Mouse (Mus musculus): ENCODE data around the gene Efnb2. TPM values are rescaled to one million over a fixed set of nuclear protein-coding genes. Genes with fewer than 3 reads are reported as not detected.

The Efnb2 gene
- total RNA-seq, 1 experiment, result 30.6 TPM

DNA sequence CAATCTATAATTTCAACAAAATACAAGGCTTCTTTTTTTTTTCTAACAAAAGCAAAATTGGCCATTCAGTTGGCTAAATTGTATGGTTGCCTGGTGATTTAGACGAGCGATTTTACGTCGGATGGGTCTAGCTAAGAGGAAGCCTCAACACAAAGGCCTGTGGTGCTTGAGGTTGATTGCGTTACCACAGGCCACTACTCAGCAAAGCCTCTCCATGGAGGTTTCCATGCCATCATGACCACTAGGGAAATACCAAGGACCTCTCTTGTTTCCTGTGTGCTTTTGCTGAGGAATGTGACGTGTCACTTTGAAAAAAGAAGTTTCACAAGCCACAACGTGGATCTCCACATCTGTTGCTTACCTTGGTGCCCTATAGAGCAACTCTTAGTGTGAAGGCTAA lies 67.2 kb downstream of the Efnb2 start:
- no peak for TF ChIP-seq CHD2 (IDR thresholded peaks at IDR 0.05; ENCODE audit: low read depth, low read length)
- TF ChIP-seq MAFK (IDR thresholded peaks at IDR 0.05; ENCODE audit: insufficient read depth, low read depth, low read length), result no peak
- TF ChIP-seq HCFC1 (IDR thresholded peaks at IDR 0.05; ENCODE audit: borderline replicate concordance, insufficient read depth, low read length), result no peak
- TF ChIP-seq ZC3H11A (IDR thresholded peaks at IDR 0.05; ENCODE audit: borderline replicate concordance, low read depth, low read length), result no peak
- TF ChIP-seq ZNF384 (IDR thresholded peaks at IDR 0.05; ENCODE audit: low read depth, low read length), result no peak
- Histone ChIP-seq H3K4me3 (ENCODE audit: insufficient read depth in 1 of 2, low read depth in 1 of 2, low read length in 2 of 2, poor library complexity in 1 of 2, severe bottlenecking in 1 of 2) (no peak overlapping the region), H3K9me3 (ENCODE audit: control insufficient read depth, insufficient read depth, low read depth, low read length) (no peaks in the 10 kb centered on the region), H3K9ac (ENCODE audit: insufficient read depth, low read depth, low read length, poor library complexity, severe bottlenecking) (no peak overlapping the region), H3K36me3 (ENCODE audit: control insufficient read depth, insufficient read depth, low read length, poor library complexity, severe bottlenecking) (no peaks in the 10 kb centered on the region), H3K4me1 (ENCODE audit: control insufficient read depth in 2 of 2, insufficient read depth in 2 of 2, low read length in 2 of 2, poor library complexity in 1 of 2) (peaks cover 0 to 2% of the 10 kb centered on the region in 2 experiments; a peak in 1 of 4 replicates), H3K27ac (ENCODE audit: insufficient read depth, low read depth, low read length, poor library complexity, severe bottlenecking) (no peak overlapping the region)
- DNase-seq (ENCODE audit: low read depth, low spot score), result no peak
- in situ Hi-C loops (cut with MboI; ENCODE audit: low sequenced_read_pairs in 2 of 2, unreplicated experiment in 2 of 2), result no loop called here

DNA sequence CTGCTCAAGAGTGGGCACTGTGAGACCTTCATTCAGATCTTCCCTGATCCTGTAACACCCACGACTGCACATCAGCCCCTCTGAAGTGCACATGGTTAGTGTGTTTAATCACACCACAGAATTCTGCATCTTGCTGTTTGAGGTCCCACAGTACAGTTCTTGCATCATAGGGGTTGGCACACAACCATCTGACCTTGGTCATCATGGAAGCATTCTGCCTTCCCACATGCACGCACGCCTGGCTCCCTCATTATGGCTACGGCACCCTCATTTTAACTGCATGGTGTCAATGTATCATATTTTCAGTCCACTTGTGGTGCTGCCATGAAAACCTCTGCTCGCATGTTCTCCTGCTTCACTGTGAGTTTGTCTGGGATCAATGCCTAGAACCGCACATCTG lies 67.7 kb downstream of the Efnb2 start:
- Histone ChIP-seq H3K27ac (ENCODE audit: insufficient read depth, low read depth, low read length, poor library complexity, severe bottlenecking) (no peak overlapping the region), H3K36me3 (ENCODE audit: control insufficient read depth, insufficient read depth, low read length, poor library complexity, severe bottlenecking) (no peaks in the 10 kb centered on the region), H3K4me1 (ENCODE audit: control insufficient read depth in 2 of 2, insufficient read depth in 2 of 2, low read length in 2 of 2, poor library complexity in 1 of 2) (no peaks in the 10 kb centered on the region), H3K9ac (ENCODE audit: insufficient read depth, low read depth, low read length, poor library complexity, severe bottlenecking) (no peak overlapping the region), H3K4me3 (ENCODE audit: insufficient read depth in 1 of 2, low read depth in 1 of 2, low read length in 2 of 2, poor library complexity in 1 of 2, severe bottlenecking in 1 of 2) (no peak overlapping the region), H3K9me3 (ENCODE audit: control insufficient read depth, insufficient read depth, low read depth, low read length) (no peaks in the 10 kb centered on the region)
- DNase-seq (ENCODE audit: low read depth, low spot score), result no peak
- in situ Hi-C loops (cut with MboI; ENCODE audit: low sequenced_read_pairs in 2 of 2, unreplicated experiment in 2 of 2), result no loop called here
- no peak for TF ChIP-seq CHD2 (IDR thresholded peaks at IDR 0.05; ENCODE audit: low read depth, low read length)
- TF ChIP-seq ZC3H11A (IDR thresholded peaks at IDR 0.05; ENCODE audit: borderline replicate concordance, low read depth, low read length), result no peak
- no peak for TF ChIP-seq HCFC1 (IDR thresholded peaks at IDR 0.05; ENCODE audit: borderline replicate concordance, insufficient read depth, low read length)
- no peak for TF ChIP-seq MAFK (IDR thresholded peaks at IDR 0.05; ENCODE audit: insufficient read depth, low read depth, low read length)
- TF ChIP-seq ZNF384 (IDR thresholded peaks at IDR 0.05; ENCODE audit: low read depth, low read length), result no peak

DNA sequence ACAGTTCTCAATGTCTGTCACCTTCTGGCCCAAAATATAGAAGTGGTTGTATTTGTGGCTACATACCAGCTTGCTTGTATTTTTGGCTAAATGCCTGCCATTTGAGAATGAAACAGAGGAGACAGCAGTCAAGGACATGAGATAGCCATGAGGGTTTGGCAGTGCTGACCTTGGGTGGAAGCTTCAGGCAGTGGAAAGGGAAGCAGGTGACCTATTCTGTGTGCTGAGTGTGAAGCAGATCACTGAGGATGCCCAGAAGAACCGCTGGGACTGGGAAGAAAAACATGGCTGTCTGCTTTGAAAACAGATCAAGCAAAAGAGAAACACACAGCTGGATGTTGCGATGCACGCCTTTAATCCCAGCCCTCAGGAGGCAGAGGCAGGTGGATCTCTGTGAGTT lies 68.7 kb downstream of the Efnb2 start:
- no peaks in the 10 kb centered on the region for H3K9me3 ChIP-seq (ENCODE audit: control insufficient read depth, insufficient read depth, low read depth, low read length)
- H3K4me3 ChIP-seq (ENCODE audit: insufficient read depth in 1 of 2, low read depth in 1 of 2, low read length in 2 of 2, poor library complexity in 1 of 2, severe bottlenecking in 1 of 2), result no peak overlapping the region
- no peak for DNase-seq (ENCODE audit: low read depth, low spot score)
- H3K9ac ChIP-seq (ENCODE audit: insufficient read depth, low read depth, low read length, poor library complexity, severe bottlenecking), result no peak overlapping the region
- no peak overlapping the region for H3K27ac ChIP-seq (ENCODE audit: insufficient read depth, low read depth, low read length, poor library complexity, severe bottlenecking)
- no peaks in the 10 kb centered on the region for H3K36me3 ChIP-seq (ENCODE audit: control insufficient read depth, insufficient read depth, low read length, poor library complexity, severe bottlenecking)
- H3K4me1 ChIP-seq (ENCODE audit: control insufficient read depth in 2 of 2, insufficient read depth in 2 of 2, low read length in 2 of 2, poor library complexity in 1 of 2), result no peaks in the 10 kb centered on the region
- in situ Hi-C loops (cut with MboI; ENCODE audit: low sequenced_read_pairs in 2 of 2, unreplicated experiment in 2 of 2), result no loop called here
- no peak for TF ChIP-seq HCFC1 (IDR thresholded peaks at IDR 0.05; ENCODE audit: borderline replicate concordance, insufficient read depth, low read length)
- TF ChIP-seq ZNF384 (IDR thresholded peaks at IDR 0.05; ENCODE audit: low read depth, low read length), result no peak
- TF ChIP-seq CHD2 (IDR thresholded peaks at IDR 0.05; ENCODE audit: low read depth, low read length), result no peak
- TF ChIP-seq MAFK (IDR thresholded peaks at IDR 0.05; ENCODE audit: insufficient read depth, low read depth, low read length), result no peak
- TF ChIP-seq ZC3H11A (IDR thresholded peaks at IDR 0.05; ENCODE audit: borderline replicate concordance, low read depth, low read length), result no peak

DNA sequence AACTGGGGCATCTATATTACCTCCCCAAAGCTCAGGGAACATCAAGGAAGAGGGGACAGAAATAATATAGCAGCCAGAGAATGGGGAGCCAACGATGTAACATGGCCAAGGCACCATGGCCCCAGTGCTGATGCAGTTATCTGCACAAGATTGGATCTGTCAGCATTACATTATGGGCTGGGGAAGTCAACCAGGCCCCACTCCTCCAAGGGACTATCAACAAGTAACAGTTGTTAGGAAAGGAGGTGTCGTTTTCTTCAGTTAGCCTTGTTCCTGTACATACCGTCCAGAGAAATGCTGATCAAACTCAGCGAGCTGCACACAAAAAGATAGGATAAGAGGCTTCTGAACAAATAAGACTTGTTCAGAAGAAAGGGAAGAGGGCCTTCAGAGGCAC lies 77.1 kb downstream of the Efnb2 start:
- no peaks in the 10 kb centered on the region for H3K4me1 ChIP-seq (ENCODE audit: control insufficient read depth in 2 of 2, insufficient read depth in 2 of 2, low read length in 2 of 2, poor library complexity in 1 of 2)
- TF ChIP-seq HCFC1 (IDR thresholded peaks at IDR 0.05; ENCODE audit: borderline replicate concordance, insufficient read depth, low read length), result no peak
- TF ChIP-seq ZNF384 (IDR thresholded peaks at IDR 0.05; ENCODE audit: low read depth, low read length), result no peak
- no peak for TF ChIP-seq CHD2 (IDR thresholded peaks at IDR 0.05; ENCODE audit: low read depth, low read length)
- no peak overlapping the region for H3K9ac ChIP-seq (ENCODE audit: insufficient read depth, low read depth, low read length, poor library complexity, severe bottlenecking)
- in situ Hi-C loops (cut with MboI; ENCODE audit: low sequenced_read_pairs in 2 of 2, unreplicated experiment in 2 of 2), result no loop called here
- no peak overlapping the region for H3K27ac ChIP-seq (ENCODE audit: insufficient read depth, low read depth, low read length, poor library complexity, severe bottlenecking)
- H3K4me3 ChIP-seq (ENCODE audit: insufficient read depth in 1 of 2, low read depth in 1 of 2, low read length in 2 of 2, poor library complexity in 1 of 2, severe bottlenecking in 1 of 2), result no peak overlapping the region
- H3K36me3 ChIP-seq (ENCODE audit: control insufficient read depth, insufficient read depth, low read length, poor library complexity, severe bottlenecking), result no peaks in the 10 kb centered on the region
- no peaks in the 10 kb centered on the region for H3K9me3 ChIP-seq (ENCODE audit: control insufficient read depth, insufficient read depth, low read depth, low read length)
- DNase-seq (ENCODE audit: low read depth, low spot score), result no peak

DNA sequence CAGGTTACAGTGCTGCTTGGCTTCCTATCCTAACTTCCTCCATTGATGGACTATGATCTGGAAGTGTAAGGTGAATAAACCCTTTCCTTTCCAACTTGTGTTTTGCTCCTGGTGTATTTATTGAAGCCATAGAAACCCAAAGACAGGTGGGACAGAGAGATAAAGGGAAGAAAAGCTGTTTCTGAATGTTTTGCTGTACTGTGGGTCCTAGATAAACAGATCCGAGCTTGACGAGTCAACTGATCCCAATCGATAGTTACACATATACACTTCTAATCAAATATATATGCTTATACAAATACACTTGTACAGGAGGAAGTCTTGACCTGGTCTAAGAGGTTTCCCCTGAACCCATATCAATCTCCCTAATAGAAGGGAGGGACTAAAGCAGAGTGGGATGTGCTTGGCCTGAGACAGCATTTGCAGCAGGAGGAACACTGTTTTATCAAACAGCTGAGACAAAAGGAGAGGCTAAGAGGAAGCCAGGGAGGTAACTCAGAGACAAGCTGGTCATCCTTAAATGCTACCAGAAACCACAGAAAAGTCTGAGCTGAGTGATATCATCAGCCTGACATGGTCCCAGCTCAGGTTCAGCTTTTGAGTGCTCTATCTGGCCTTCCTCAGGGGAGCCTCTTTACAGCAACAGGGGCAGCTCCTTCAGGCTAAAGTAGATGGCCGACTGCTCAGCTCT lies 77.6 kb downstream of the Efnb2 start:
- Histone ChIP-seq H3K9me3 (ENCODE audit: control insufficient read depth, insufficient read depth, low read depth, low read length) (no peaks in the 10 kb centered on the region), H3K4me3 (ENCODE audit: insufficient read depth in 1 of 2, low read depth in 1 of 2, low read length in 2 of 2, poor library complexity in 1 of 2, severe bottlenecking in 1 of 2) (no peak overlapping the region), H3K9ac (ENCODE audit: insufficient read depth, low read depth, low read length, poor library complexity, severe bottlenecking) (no peak overlapping the region), H3K27ac (ENCODE audit: insufficient read depth, low read depth, low read length, poor library complexity, severe bottlenecking) (no peak overlapping the region), H3K4me1 (ENCODE audit: control insufficient read depth in 2 of 2, insufficient read depth in 2 of 2, low read length in 2 of 2, poor library complexity in 1 of 2) (no peaks in the 10 kb centered on the region), H3K36me3 (ENCODE audit: control insufficient read depth, insufficient read depth, low read length, poor library complexity, severe bottlenecking) (no peaks in the 10 kb centered on the region)
- TF ChIP-seq ZC3H11A (IDR thresholded peaks at IDR 0.05; ENCODE audit: borderline replicate concordance, low read depth, low read length) (no peak), MAFK (IDR thresholded peaks at IDR 0.05; ENCODE audit: insufficient read depth, low read depth, low read length) (no peak), CHD2 (IDR thresholded peaks at IDR 0.05; ENCODE audit: low read depth, low read length) (no peak), ZNF384 (IDR thresholded peaks at IDR 0.05; ENCODE audit: low read depth, low read length) (no peak), HCFC1 (IDR thresholded peaks at IDR 0.05; ENCODE audit: borderline replicate concordance, insufficient read depth, low read length) (no peak)
- in situ Hi-C loops (cut with MboI; ENCODE audit: low sequenced_read_pairs in 2 of 2, unreplicated experiment in 2 of 2), result no loop called here
- no peak for DNase-seq (ENCODE audit: low read depth, low spot score)
